Comparison of ENCODE assay signal across 14 mouse cellular contexts in the genomic region with DNA sequence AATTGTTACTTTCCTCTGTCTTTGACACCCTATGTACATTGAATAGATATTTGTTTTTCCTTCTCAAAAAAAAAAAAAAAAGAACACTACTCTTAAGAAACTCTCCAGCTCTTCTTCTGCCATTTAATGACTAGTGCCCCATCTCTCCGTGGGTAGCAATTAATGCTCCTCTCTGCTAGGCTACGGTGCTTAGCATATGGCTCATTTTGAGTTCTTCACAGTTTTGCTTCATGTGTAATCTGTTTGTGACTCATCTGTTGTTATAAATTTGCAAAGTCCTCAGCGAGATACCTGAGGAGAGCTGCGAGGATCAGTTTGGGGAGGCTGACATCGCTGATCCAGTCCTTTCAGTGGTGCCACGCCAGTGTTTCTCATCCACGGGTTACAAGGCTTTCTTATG.
"Had no signal": no experiment of that assay in that cellular context is flagged by ENCODE, and none has a peak within 500 bp of the region (broad histone marks: within the 10 kb centered on the region; RNA-seq: fewer than 3 reads in every experiment).

No protein-coding gene starts in this region.

- ATAC-seq: intestine, embryonic 16.5 days; midbrain, embryonic 15.5 days had no signal

- DNase-seq: kidney, adult 18-20 months; kidney, adult 9 months; kidney, postnatal 14 days; liver, embryonic 13.5 days; lung, adult 2 months; lung, postnatal 14 days; lung, postnatal 4 days; right cerebral cortex, postnatal 4 days; thymus, postnatal 25 days had no signal

- H3K9me3 ChIP-seq: liver, embryonic 13.5 days; midbrain, embryonic 12.5 days; midbrain, embryonic 15.5 days had no signal

- H3K4me1 ChIP-seq: liver, embryonic 13.5 days had no signal

- H3K4me2 ChIP-seq: liver, embryonic 13.5 days; midbrain, embryonic 12.5 days; midbrain, embryonic 15.5 days had no signal

- H3K36me3 ChIP-seq: liver, embryonic 13.5 days; midbrain, embryonic 12.5 days; midbrain, embryonic 15.5 days had no signal

- H3K27ac ChIP-seq: liver, embryonic 13.5 days; midbrain, embryonic 12.5 days; midbrain, embryonic 15.5 days; stomach, postnatal 0 days had no signal

- H3K4me3 ChIP-seq: liver, embryonic 13.5 days; midbrain, embryonic 12.5 days; midbrain, embryonic 15.5 days; myocyte had no signal

- H3K27me3 ChIP-seq: liver, embryonic 13.5 days; midbrain, embryonic 12.5 days; midbrain, embryonic 15.5 days had no signal

- H3K9ac ChIP-seq: liver, embryonic 13.5 days; midbrain, embryonic 12.5 days; midbrain, embryonic 15.5 days had no signal
